Mouse (Mus musculus) heart, embryonic 10.5 days (tissue): ENCODE data around the gene Cryga. TPM values are rescaled to one million over a fixed set of nuclear protein-coding genes. Genes with fewer than 3 reads are reported as not detected.
"Not testable (repeated sequence)": the region's sequence is repeated elsewhere in the genome, so short reads cannot be mapped to it uniquely, and the experiment has no call there.

Experiments
- DNase-seq: peaks from one replicate; pipeline ENCODE4 v3.0.0-alpha.2; 2017; ENCODE audit warnings: low spot score
- H3K27ac ChIP-seq: fragments of 300-500 bp; sonication (generic); 2 replicates; pipeline ENCODE4 v1.5.1; 2016; ENCODE audit warnings: mild to moderate bottlenecking
- H3K27me3 ChIP-seq: fragments of 300-500 bp; sonication (generic); 2 replicates; pipeline ENCODE4 v1.6.1; 2016; ENCODE audit warnings: mild to moderate bottlenecking; ENCODE audit not compliant: poor library complexity, insufficient read depth, severe bottlenecking
- H3K36me3 ChIP-seq: fragments of 300-500 bp; sonication (generic); 2 replicates; pipeline ENCODE4 v1.6.1; 2016; ENCODE audit warnings: mild to moderate bottlenecking, moderate library complexity
- H3K4me1 ChIP-seq: fragments of 300-500 bp; sonication (generic); 2 replicates; pipeline ENCODE4 v1.6.1; 2016; ENCODE audit warnings: mild to moderate bottlenecking
- H3K4me3 ChIP-seq: fragments of 300-500 bp; sonication (generic); 2 replicates; pipeline ENCODE4 v1.5.1; 2016; ENCODE audit warnings: mild to moderate bottlenecking, moderate library complexity
- H3K9me3 ChIP-seq: fragments of 300-500 bp; sonication (generic); 2 replicates; pipeline ENCODE4 v1.6.1; 2016; ENCODE audit warnings: mild to moderate bottlenecking, moderate library complexity
- WGBS: fragments of 180-500 bp; shearing (Covaris S2); methylation state at CpG from one replicate; pipeline ENCODE4 v1.1.7; 2016; 5-methylcytosine and 5-hydroxymethylcytosine counted together
- polyA plus RNA-seq: library from polyadenylated mRNA; unstranded; fragments of >200 nt; fragmentation: Nextera tagmentation; extraction: Ambion mirVana; gene quantifications from 2 replicates; pipeline ENCODE4 v1.2.1, GENCODE M21; 2016

The Cryga gene
- polyA plus RNA-seq, 1 experiment from 2014 or later: not detected

DNA sequence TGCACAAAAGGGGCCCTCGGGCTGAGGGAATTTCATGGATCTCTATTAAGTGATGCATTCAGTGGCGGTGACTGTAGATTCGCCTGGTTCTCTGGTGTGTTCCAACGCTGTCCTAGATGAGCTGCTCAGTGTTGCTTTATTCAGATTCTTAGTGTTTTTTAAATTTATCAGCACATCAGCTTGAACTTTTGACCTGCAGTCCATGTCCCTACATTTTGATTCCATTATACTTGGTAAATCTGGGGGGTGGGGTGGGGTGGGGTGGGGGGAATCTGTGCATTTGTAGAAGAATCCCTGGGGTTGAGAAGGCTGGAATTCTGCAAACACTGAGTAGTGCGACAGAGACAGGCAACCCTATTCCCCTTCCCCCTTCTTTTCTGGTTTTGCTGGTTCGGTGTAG lies 29.6 kb downstream of the Cryga start, which contains the start of gene Crygc:
Gene Crygc, minus strand, starts transcription at position 101 of the 400 bp plus-strand sequence.
- no peaks in the 10 kb centered on the region for H3K27me3 ChIP-seq
- 70% methylated on average over 6 of the region's 6 CpGs for WGBS

GRCm38 (mm10) chr1:65067842-65068241 lies 35.3 kb downstream of the Cryga start:
- Histone ChIP-seq H3K27me3 (no peaks in the 10 kb centered on the region), H3K27ac (no peak overlapping the region), H3K4me1 (no peaks in the 10 kb centered on the region), H3K36me3 (no peaks in the 10 kb centered on the region), H3K9me3 (no peaks in the 10 kb centered on the region), H3K4me3 (no peak overlapping the region)
- DNase-seq: no peak

More for the DNA sequence above, 29.6 kb downstream of the Cryga start, which contains the start of gene Crygc:
- Histone ChIP-seq H3K4me3 (no peak within 1 kb of the TSS), H3K27ac (no peak within 1 kb of the TSS), H3K4me1 (no peaks in the 10 kb centered on the region), H3K9me3 (no peaks in the 10 kb centered on the region), H3K36me3 (no peaks in the 10 kb centered on the region)
- no peak for DNase-seq

- WGBS: 90% methylated on average over 15 of the region's 15 CpGs
- DNase-seq: no peak
These were observed 39.0 kb downstream of the Cryga start for GRCm38 (mm10) chr1:65064201-65064600.

DNA sequence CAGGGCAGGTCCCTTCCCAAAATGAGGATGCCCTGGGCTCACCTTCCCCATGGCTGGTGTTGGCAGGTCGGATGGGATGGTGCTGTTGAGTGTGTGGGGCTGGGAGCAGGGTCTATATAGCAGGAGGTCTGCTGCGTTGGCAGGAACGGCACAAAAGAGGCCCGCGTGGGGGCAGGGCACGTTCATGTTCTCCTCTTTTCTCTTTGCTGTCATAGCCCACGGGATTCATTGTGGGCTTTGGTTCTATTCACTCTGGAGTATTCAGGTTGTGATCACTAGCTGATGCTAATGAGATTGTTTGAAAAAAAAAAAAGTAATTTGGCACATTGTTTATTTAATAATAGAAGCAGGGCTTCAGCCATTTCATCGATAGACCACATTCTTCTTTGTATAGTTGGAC lies 39.8 kb downstream of the Cryga start, which contains the start of gene Crygd:
Gene Crygd, minus strand, starts transcription at position 101 of the 400 bp plus-strand sequence.
- 82% methylated on average over 8 of the region's 8 CpGs for WGBS
- DNase-seq: no peak
- Histone ChIP-seq H3K36me3 (no peaks in the 10 kb centered on the region), H3K4me3 (no peak within 1 kb of the TSS), H3K9me3 (no peaks in the 10 kb centered on the region), H3K4me1 (no peaks in the 10 kb centered on the region), H3K27ac (no peak within 1 kb of the TSS), H3K27me3 (no peaks in the 10 kb centered on the region)

More at GRCm38 (mm10) chr1:65064201-65064600, 39.0 kb downstream of the Cryga start:
- no peaks in the 10 kb centered on the region for H3K4me1 ChIP-seq
- H3K27me3 ChIP-seq: no peaks in the 10 kb centered on the region
- no peaks in the 10 kb centered on the region for H3K9me3 ChIP-seq
- no peak overlapping the region for H3K4me3 ChIP-seq
- no peaks in the 10 kb centered on the region for H3K36me3 ChIP-seq
- H3K27ac ChIP-seq: no peak overlapping the region

- no peak for DNase-seq
- peaks cover 7% of the 10 kb centered on the region for H3K4me1 ChIP-seq
- H3K27me3 ChIP-seq: no peaks in the 10 kb centered on the region
- H3K9me3 ChIP-seq: no peaks in the 10 kb centered on the region
- no peaks in the 10 kb centered on the region for H3K36me3 ChIP-seq
- 15% methylated on average over 2 of the region's 2 CpGs for WGBS
- H3K27ac ChIP-seq: no peak overlapping the region
- H3K4me3 ChIP-seq: no peak overlapping the region
These were observed 51.0 kb downstream of the Cryga start for GRCm38 (mm10) chr1:65052140-65052539.

DNA sequence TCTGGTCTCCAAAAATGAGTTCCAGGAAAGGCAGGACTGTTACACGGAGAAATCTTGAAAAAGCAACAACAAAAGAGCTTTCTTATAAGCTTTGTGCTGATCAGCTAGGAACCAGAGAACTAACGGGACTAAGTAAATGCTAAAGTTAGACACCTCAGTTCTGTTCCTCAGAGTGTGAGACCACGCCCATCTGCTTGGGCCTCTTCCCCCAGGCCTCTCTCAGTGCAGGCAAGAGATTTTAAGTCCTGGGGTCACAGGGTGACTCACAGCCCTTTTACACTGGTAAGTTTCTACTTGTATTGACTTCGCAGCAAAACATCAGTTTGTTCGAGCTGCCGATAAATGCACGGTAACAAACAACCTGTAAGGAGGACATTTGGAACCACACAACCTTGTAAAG lies 51.5 kb downstream of the Cryga start:
- Histone ChIP-seq H3K27me3 (no peaks in the 10 kb centered on the region), H3K4me1 (peaks cover 7% of the 10 kb centered on the region), H3K9me3 (no peaks in the 10 kb centered on the region), H3K27ac (no peak overlapping the region), H3K4me3 (no peak overlapping the region), H3K36me3 (no peaks in the 10 kb centered on the region)
- DNase-seq: no peak
- 57% methylated on average over 7 of the region's 7 CpGs for WGBS

DNA sequence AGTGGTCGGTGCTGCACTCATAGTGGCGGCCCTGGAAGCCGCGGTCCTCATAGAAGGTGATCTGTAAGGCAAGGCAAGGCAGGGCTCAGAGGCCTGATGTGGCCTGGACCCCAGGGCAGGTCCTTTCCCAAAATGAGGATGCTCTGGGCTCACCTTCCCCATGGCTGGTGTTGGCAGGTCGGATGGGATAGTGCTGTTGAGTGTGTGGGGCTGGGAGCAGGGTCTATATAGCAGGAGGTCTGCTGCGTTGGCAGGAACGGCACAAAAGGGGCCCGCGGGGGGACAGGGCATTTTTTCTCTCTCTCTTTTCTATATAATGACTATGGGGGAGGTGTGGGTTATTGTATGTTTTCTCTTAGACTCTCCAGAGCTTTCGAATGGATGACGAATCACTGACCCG lies 52.2 kb downstream of the Cryga start, which contains the start of gene Cryge:
Gene Cryge, minus strand, starts transcription at position 198 of the 400 bp plus-strand sequence.
- not testable (repeated sequence) for DNase-seq, H3K36me3 ChIP-seq, H3K27me3 ChIP-seq, H3K27ac ChIP-seq, H3K4me1 ChIP-seq, H3K4me3 ChIP-seq, H3K9me3 ChIP-seq
- 82% methylated on average over 11 of the region's 12 CpGs for WGBS

Other genes with a start within 250 kb of the Cryga start
- 9.3 TPM in 2 replicates for gene Plekhm3, start 146.5 kb downstream of the Cryga start, polyA plus RNA-seq
- 0.78 and 0.94 TPM in 2 replicates for gene Akr1cl, start 70.6 kb downstream of the Cryga start, polyA plus RNA-seq
- gene Cryge, start 52.2 kb downstream of the Cryga start, polyA plus RNA-seq: not detected in 2 replicates
- gene Crygd, start 39.9 kb downstream of the Cryga start, polyA plus RNA-seq: not detected in 2 replicates
- not detected in 2 replicates for gene Crygc, start 29.7 kb downstream of the Cryga start, polyA plus RNA-seq
- gene Crygb, start 21.1 kb downstream of the Cryga start, polyA plus RNA-seq: 0.37 TPM in 1 of 2 replicates, not detected in the other
- not detected in 2 replicates for gene Gm28845, start 16.2 kb upstream of the Cryga start, polyA plus RNA-seq
- 0.12 and 0.31 TPM in 2 replicates for gene D630023F18Rik, start 19.8 kb upstream of the Cryga start, polyA plus RNA-seq
- 92.2 and 111 TPM in 2 replicates for gene Idh1, start 83.1 kb upstream of the Cryga start, polyA plus RNA-seq
- gene Pikfyve, start 83.3 kb upstream of the Cryga start, polyA plus RNA-seq: 8.4 and 9.5 TPM in 2 replicates
- gene Pth2r, start 178.7 kb upstream of the Cryga start, polyA plus RNA-seq: 0.10 TPM in 1 of 2 replicates, not detected in the other